Mouse (Mus musculus): ENCODE data around the gene Shisal2a.

DNA sequence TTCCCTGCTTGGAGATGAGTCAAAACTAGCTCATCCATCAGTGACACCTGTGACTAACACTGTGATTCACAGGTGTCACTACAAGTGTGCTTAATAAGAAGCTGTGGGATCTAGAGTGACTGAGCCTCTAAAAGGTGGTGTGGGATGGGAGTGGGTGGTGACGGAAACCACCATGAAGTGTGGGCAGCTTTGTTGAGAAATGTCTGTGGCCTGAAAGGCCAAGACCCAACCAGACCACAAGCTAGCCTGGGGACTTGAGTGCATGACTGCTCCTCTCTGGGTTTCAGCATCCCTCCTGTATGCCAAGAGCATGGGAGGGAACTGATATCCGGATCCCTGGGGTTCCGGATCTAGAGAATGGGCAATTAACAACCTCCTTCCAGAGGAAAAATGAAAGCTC lies 11.7 kb downstream of the Shisal2a start:
- no peak for TF ChIP-seq POU5F1 (IDR thresholded peaks at IDR 0.05; ENCODE audit: borderline replicate concordance, low read length)
- no peak for TF ChIP-seq CTCF (conservative IDR thresholded peaks at IDR 0.05; ENCODE audit: low read length)

Data from E14TG2a.4 (cell line).